Comparison of ENCODE assay signal across 23 mouse cellular contexts in genomic region chr19:43453025-43453424, GRCm38 (mm10). TPM values are rescaled to one million over a fixed set of nuclear protein-coding genes. Genes with fewer than 3 reads are reported as not detected.
DNase-seq lines count a peak whose midpoint lies in the region; ATAC-seq and TF ChIP-seq lines count a peak whose summit lies in the region.
"Had no signal": no experiment of that assay in that cellular context is flagged by ENCODE, and none has a peak within 500 bp of the region (broad histone marks: within the 10 kb centered on the region; RNA-seq: fewer than 3 reads in every experiment).

No protein-coding gene starts in this region.

- H3K4me3 ChIP-seq in intestine, embryonic 15.5 days (replicated peaks): no peak overlapping the region
- H3K4me3 ChIP-seq in intestine, postnatal 0 days (ENCODE audit: low read depth, low read length): no peak overlapping the region
- no peak overlapping the region for H3K4me3 ChIP-seq in liver, embryonic 12.5 days
- H3K4me3 ChIP-seq: gastrocnemius, adult 2 months; limb, embryonic 15.5 days; midbrain, embryonic 12.5 days had no signal

- H3K4me2 ChIP-seq in intestine, embryonic 15.5 days (replicated peaks): no peak overlapping the region
- H3K4me2 ChIP-seq in intestine, postnatal 0 days (replicated peaks; ENCODE audit: low read depth): no peak overlapping the region
- no peak overlapping the region for H3K4me2 ChIP-seq in liver, embryonic 12.5 days
- H3K4me2 ChIP-seq: limb, embryonic 15.5 days; midbrain, embryonic 12.5 days had no signal

- H3K27ac ChIP-seq in intestine, embryonic 15.5 days: no peak overlapping the region
- H3K27ac ChIP-seq in intestine, postnatal 0 days (ENCODE audit: low read depth, low read length): no peak overlapping the region
- H3K27ac ChIP-seq in liver, embryonic 12.5 days: peak overlapping the region; percentile 72; the same call in 1 of the 2 replicates
- H3K27ac ChIP-seq: gastrocnemius, adult 2 months; limb, embryonic 15.5 days; midbrain, embryonic 12.5 days had no signal

- no peaks in the 10 kb centered on the region for H3K4me1 ChIP-seq in intestine, embryonic 15.5 days (replicated peaks)
- H3K4me1 ChIP-seq in intestine, postnatal 0 days (replicated peaks; ENCODE audit: control insufficient read depth, insufficient read depth, low read length): no peaks in the 10 kb centered on the region
- H3K4me1 ChIP-seq in liver, embryonic 12.5 days: peaks cover 19% of the 10 kb centered on the region
- H3K4me1 ChIP-seq: limb, embryonic 15.5 days; midbrain, embryonic 12.5 days had no signal

- no peaks in the 10 kb centered on the region for H3K27me3 ChIP-seq in intestine, embryonic 15.5 days (replicated peaks)
- H3K27me3 ChIP-seq in intestine, postnatal 0 days (replicated peaks; ENCODE audit: control insufficient read depth, insufficient read depth, low read length): peaks cover 9% of the 10 kb centered on the region; the same call in 1 of the 2 replicates
- H3K27me3 ChIP-seq in liver, embryonic 12.5 days (replicated peaks): no peaks in the 10 kb centered on the region
- H3K27me3 ChIP-seq: limb, embryonic 15.5 days; midbrain, embryonic 12.5 days had no signal

- intact Hi-C loops in heart, postnatal 14 days (cut with DNase I): no loop called here
- intact Hi-C loops in gastrocnemius, postnatal 14 days (cut with DNase I; ENCODE audit: low total_unique reads): no loop called here

- H3K36me3 ChIP-seq in intestine, embryonic 15.5 days: no peaks in the 10 kb centered on the region
- no peaks in the 10 kb centered on the region for H3K36me3 ChIP-seq in intestine, postnatal 0 days (ENCODE audit: control insufficient read depth, insufficient read depth)
- H3K36me3 ChIP-seq in liver, embryonic 12.5 days: no peaks in the 10 kb centered on the region
- H3K36me3 ChIP-seq: limb, embryonic 15.5 days; midbrain, embryonic 12.5 days had no signal

- 0 out of 2 replicates have a peak, but pooled peaks have one; percentile 31 for ATAC-seq in intestine, embryonic 15.5 days
- ATAC-seq in intestine, postnatal 0 days: no peak
- ATAC-seq in liver, embryonic 12.5 days: peak; percentile 93
- ATAC-seq in megakaryocyte progenitor cell, adult 5-6 weeks (replicated peaks; ENCODE audit: poor library complexity): peak; percentile 95
- ATAC-seq: hindbrain, embryonic 16.5 days had no signal

- peak; percentile 57 for DNase-seq in c-Kit-positive CD71-positive TER-119-negative erythroid progenitor cells, embryonic 14.5 days (ENCODE audit: low read depth)
- no peak for DNase-seq in right cerebral cortex, postnatal 10 days (ENCODE audit: low spot score in 2 of 2)
- DNase-seq in heart, postnatal 14 days: no peak
- DNase-seq in gastrocnemius, postnatal 14 days: no peak
- DNase-seq: adrenal gland, postnatal 10 days; cerebellum, adult 11 months; cerebellum, postnatal 36 days; gastrocnemius, adult 2 months; heart, postnatal 4 days; kidney, adult 18-20 months; kidney, postnatal 14 days; lung, postnatal 10 days; retina, postnatal 1 day; thymus, postnatal 14 days had no signal

- no peak overlapping the region for H3K9ac ChIP-seq in intestine, embryonic 15.5 days
- no peak overlapping the region for H3K9ac ChIP-seq in intestine, postnatal 0 days (ENCODE audit: low read depth, low read length)
- H3K9ac ChIP-seq in liver, embryonic 12.5 days: no peak overlapping the region
- H3K9ac ChIP-seq: limb, embryonic 15.5 days; midbrain, embryonic 12.5 days had no signal

- no peak for TF ChIP-seq CTCF in intestine, postnatal 0 days (IDR thresholded peaks at IDR 0.05; ENCODE audit: low read depth)

- H3K9me3 ChIP-seq in intestine, embryonic 15.5 days: no peaks in the 10 kb centered on the region
- H3K9me3 ChIP-seq in intestine, postnatal 0 days (ENCODE audit: control insufficient read depth): no peaks in the 10 kb centered on the region
- H3K9me3 ChIP-seq in liver, embryonic 12.5 days (replicated peaks): no peaks in the 10 kb centered on the region
- H3K9me3 ChIP-seq: limb, embryonic 15.5 days; midbrain, embryonic 12.5 days had no signal

- WGBS in intestine, embryonic 15.5 days: 67% methylated on average over 4 of the region's 4 CpGs
- WGBS in intestine, postnatal 0 days: 46% methylated on average over 4 of the region's 4 CpGs
- WGBS in liver, embryonic 12.5 days (ENCODE audit: insufficient replicate concordance): 18% methylated on average over 4 of the region's 4 CpGs

RNA-seq across cellular contexts. Expression of gene Cnnm1, which starts 12.8 kb away (rescaled TPM):
- 0.64 and 0.93 TPM in 2 replicates for polyA plus RNA-seq in intestine, embryonic 15.5 days (2015; fragmentation: Nextera tagmentation; extraction: Ambion mirVana)
- polyA plus RNA-seq in intestine, postnatal 0 days (2015; fragmentation: Nextera tagmentation; extraction: Ambion mirVana): 5.4 and 5.5 TPM in 2 replicates
- polyA plus RNA-seq in liver, embryonic 12.5 days (2016; fragmentation: Nextera tagmentation; extraction: Ambion mirVana): 0.08 and 0.18 TPM in 2 replicates
- 0.02 and 0.12 TPM in 2 replicates for total RNA-seq in megakaryocyte progenitor cell, adult 5-6 weeks (2015)
- total RNA-seq in megakaryocyte progenitor cell, adult 5-6 weeks (2017): 0.14 and 0.17 TPM in 2 replicates
- total RNA-seq in heart, postnatal 14 days (2021): under 1 TPM; 0.07 TPM
- under 1 TPM; 0.12 to 0.18 TPM for total RNA-seq in gastrocnemius, postnatal 14 days (2021)
- total RNA-seq: granulocyte monocyte progenitor cell, adult 5-6 weeks; monocyte, adult 5-6 weeks had no signal
